Mouse (Mus musculus): ENCODE data around the gene Dnase1. TPM values are rescaled to one million over a fixed set of nuclear protein-coding genes. Genes with fewer than 3 reads are reported as not detected.

The Dnase1 gene
- total and polyA plus RNA-seq, 3 experiments: 0.64 to 5.9 TPM; not detected in 1

DNA sequence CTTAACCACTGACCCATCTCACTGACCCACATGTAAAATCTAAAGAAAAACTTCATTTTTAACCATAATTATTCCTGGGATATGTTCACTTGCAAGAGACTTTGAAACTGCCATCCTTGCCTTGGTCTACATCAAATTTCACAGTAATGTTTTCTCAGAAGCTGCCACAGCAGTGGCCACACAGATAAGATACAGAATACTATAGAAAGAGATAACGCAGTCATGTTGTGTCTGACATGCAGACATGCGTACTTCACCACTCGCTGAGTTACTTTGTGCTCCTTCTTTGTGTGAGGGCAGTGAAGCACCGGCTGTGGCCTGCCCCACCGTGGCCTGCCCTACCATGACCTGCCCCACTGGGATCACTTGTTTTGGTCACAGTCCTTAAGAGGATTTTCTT, 2.8 kb upstream of the Dnase1 start:
- no peaks in the 10 kb centered on the region for H3K9me3 ChIP-seq (replicated peaks; ENCODE audit: low read length)
- H3K4me2 ChIP-seq (ENCODE audit: insufficient read depth, low read depth, poor library complexity, severe bottlenecking): no peak overlapping the region
- DNase-seq (ENCODE audit: extremely low read depth): no peak
- H3K4me3 ChIP-seq (replicated peaks in 1 of 3; ENCODE audit: low read depth in 2 of 3, low read length in 2 of 3, poor library complexity in 1 of 3): no peak overlapping the region
- in situ Hi-C loops (cut with MboI; ENCODE audit: low pct_ligation_motif_present, low pct_unique_long_range_greater_than_20kb, low sequenced_read_pairs) (no loop called here), dilution Hi-C loops (cut with MboI; ENCODE audit: extremely low pct_ligation_motif_present, extremely low pct_unique_long_range_greater_than_20kb, low sequenced_read_pairs) (no loop called here)
- TF ChIP-seq NELFE (IDR thresholded peaks at IDR 0.05; ENCODE audit: low read depth, low read length): no peak
- no peak for TF ChIP-seq TCF12 (IDR thresholded peaks at IDR 0.05; ENCODE audit: low read depth, low read length)
- no peak for TF ChIP-seq GABPA (IDR thresholded peaks at IDR 0.05; ENCODE audit: insufficient replicate concordance, low read depth, low read length)
- no peak for TF ChIP-seq EP300 (IDR thresholded peaks at IDR 0.05; ENCODE audit: low read length)
- TF ChIP-seq CHD2 (IDR thresholded peaks at IDR 0.05; ENCODE audit: low read length): no peak
- TF ChIP-seq ZKSCAN1 (IDR thresholded peaks at IDR 0.05; ENCODE audit: borderline replicate concordance, low read depth, low read length): no peak
- TF ChIP-seq MYC (IDR thresholded peaks at IDR 0.05; ENCODE audit: low read depth, low read length): no peak
- no peak for TF ChIP-seq E2F4 (IDR thresholded peaks at IDR 0.05; ENCODE audit: insufficient replicate concordance, low read depth, low read length)
- no peak for TF ChIP-seq NRF1 (IDR thresholded peaks at IDR 0.05; ENCODE audit: low read depth, low read length)
- TF ChIP-seq ZNF384 (IDR thresholded peaks at IDR 0.05; ENCODE audit: low read depth, low read length): no peak
- no peak for TF ChIP-seq MEF2A (IDR thresholded peaks at IDR 0.05; ENCODE audit: borderline replicate concordance, low read depth, low read length)
- no peak for TF ChIP-seq SIN3A (IDR thresholded peaks at IDR 0.05; ENCODE audit: low read length)
- TF ChIP-seq HCFC1 (IDR thresholded peaks at IDR 0.05; ENCODE audit: low read depth, low read length): no peak
- no peak for TF ChIP-seq ETS1 (conservative IDR thresholded peaks at IDR 0.05; ENCODE audit: low read depth, low read length)
- no peak for TF ChIP-seq RAD21 (IDR thresholded peaks at IDR 0.05; ENCODE audit: low read depth, low read length)
- TF ChIP-seq POLR2A (IDR thresholded peaks at IDR 0.05; ENCODE audit: low read depth, low read length): no peak
- no peak for TF ChIP-seq MAZ (IDR thresholded peaks at IDR 0.05; ENCODE audit: low read depth, low read length)
- H3K4me1 ChIP-seq (ENCODE audit: control insufficient read depth in 1 of 2, insufficient read depth in 2 of 2): peaks cover 18 to 44% of the 10 kb centered on the region in 2 experiments
- peaks cover 23 to 61% of the 10 kb centered on the region in 2 experiments for H3K36me3 ChIP-seq (replicated peaks in 1 of 2; ENCODE audit: control insufficient read depth in 1 of 2, insufficient read depth in 1 of 2, low read length in 1 of 2)
- no peak overlapping the region for H3K27ac ChIP-seq (ENCODE audit: insufficient read depth, low read depth)
- no peaks in the 10 kb centered on the region for H3K27me3 ChIP-seq (replicated peaks)
- no peak overlapping the region for H3K9ac ChIP-seq (ENCODE audit: insufficient read depth, low read depth)
- H3K79me2 ChIP-seq (replicated peaks; ENCODE audit: control insufficient read depth, extremely low read depth, insufficient read depth, poor library complexity, severe bottlenecking): no peaks in the 10 kb centered on the region

- Histone ChIP-seq H3K9me3 (replicated peaks; ENCODE audit: low read length) (no peaks in the 10 kb centered on the region), H3K79me2 (replicated peaks; ENCODE audit: control insufficient read depth, extremely low read depth, insufficient read depth, poor library complexity, severe bottlenecking) (no peaks in the 10 kb centered on the region), H3K36me3 (replicated peaks in 1 of 2; ENCODE audit: control insufficient read depth in 1 of 2, insufficient read depth in 1 of 2, low read length in 1 of 2) (peaks cover 28 to 66% of the 10 kb centered on the region in 2 experiments), H3K4me2 (ENCODE audit: insufficient read depth, low read depth, poor library complexity, severe bottlenecking) (no peak overlapping the region), H3K4me1 (ENCODE audit: control insufficient read depth in 1 of 2, insufficient read depth in 2 of 2) (peaks cover 13 to 38% of the 10 kb centered on the region in 2 experiments), H3K4me3 (replicated peaks in 1 of 3; ENCODE audit: low read depth in 2 of 3, low read length in 2 of 3, poor library complexity in 1 of 3) (no peak overlapping the region), H3K9ac (ENCODE audit: insufficient read depth, low read depth) (no peak overlapping the region), H3K27ac (ENCODE audit: insufficient read depth, low read depth) (no peak overlapping the region), H3K27me3 (replicated peaks) (no peaks in the 10 kb centered on the region)
- in situ Hi-C loops (cut with MboI; ENCODE audit: low pct_ligation_motif_present, low pct_unique_long_range_greater_than_20kb, low sequenced_read_pairs): no loop called here
- DNase-seq (ENCODE audit: extremely low read depth): no peak
- TF ChIP-seq ELF1 (IDR thresholded peaks at IDR 0.05; ENCODE audit: low read depth, low read length) (no peak), TCF12 (IDR thresholded peaks at IDR 0.05; ENCODE audit: low read depth, low read length) (no peak)
- dilution Hi-C loops (cut with MboI; ENCODE audit: extremely low pct_ligation_motif_present, extremely low pct_unique_long_range_greater_than_20kb, low sequenced_read_pairs): no loop called here
Observed at GRCm38 (mm10) chr16:4034476-4034875, 2.3 kb upstream of the Dnase1 start.
